Comparison of ENCODE assay signal across 26 mouse cellular contexts in the genomic region with DNA sequence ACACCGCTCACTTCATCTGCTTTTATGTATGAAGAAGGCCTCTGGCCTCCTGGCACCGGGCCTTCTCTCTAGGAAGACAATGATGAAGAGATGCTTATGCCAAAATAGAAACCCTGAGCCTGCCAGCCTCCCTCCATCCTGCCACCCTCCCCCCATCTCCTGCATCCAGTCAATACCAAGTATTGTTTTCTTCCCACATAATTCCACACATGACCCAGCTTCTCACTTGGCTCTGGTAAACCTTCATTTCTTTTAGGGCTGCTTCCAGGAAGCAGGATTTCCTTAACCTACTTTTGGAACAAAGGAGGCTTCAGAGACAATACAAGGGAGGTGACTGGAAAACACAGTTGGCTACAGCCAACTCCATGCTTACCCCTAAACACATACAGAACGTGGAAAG. TPM values are rescaled to one million over a fixed set of nuclear protein-coding genes. Genes with fewer than 3 reads are reported as not detected.
DNase-seq lines count a peak whose midpoint lies in the region; ATAC-seq and TF ChIP-seq lines count a peak whose summit lies in the region.
"Had no signal": no experiment of that assay in that cellular context is flagged by ENCODE, and none has a peak within 500 bp of the region (broad histone marks: within the 10 kb centered on the region; RNA-seq: fewer than 3 reads in every experiment).

A gene (minus strand): TSS at position 21 of the 400 bp plus-strand sequence.

- H3K4me1 ChIP-seq in heart, embryonic 10.5 days: 0 out of 2 replicates have a peak, but pooled peaks cover 3% of the 10 kb centered on the region
- H3K4me1 ChIP-seq in limb, embryonic 11.5 days (ENCODE audit: control insufficient read depth, insufficient read depth, low read length): no peaks in the 10 kb centered on the region
- H3K4me1 ChIP-seq in limb, embryonic 10.5 days: peaks cover 7% of the 10 kb centered on the region; the same call in 1 of the 2 replicates
- peaks cover 14% of the 10 kb centered on the region for H3K4me1 ChIP-seq in bone marrow macrophage, adult 2 months (ENCODE audit: control insufficient read depth, insufficient read depth, low read length)
- H3K4me1 ChIP-seq: embryonic facial prominence, embryonic 12.5 days; forebrain, embryonic 13.5 days; heart, embryonic 15.5 days; hindbrain, embryonic 13.5 days had no signal

- no peak within 1 kb of the TSS for H3K27ac ChIP-seq in heart, embryonic 10.5 days
- H3K27ac ChIP-seq in limb, embryonic 11.5 days (replicated peaks; ENCODE audit: low read depth, low read length): 0 out of 2 replicates have a peak within 1 kb of the TSS, but pooled peaks have one; percentile 26
- H3K27ac ChIP-seq in limb, embryonic 10.5 days: no peak within 1 kb of the TSS
- H3K27ac ChIP-seq in bone marrow macrophage, adult 2 months (ENCODE audit: insufficient read depth, low read depth, low read length): peak within 1 kb of the TSS; percentile 94
- H3K27ac ChIP-seq: embryonic facial prominence, embryonic 12.5 days; forebrain, embryonic 13.5 days; heart, embryonic 15.5 days; hindbrain, embryonic 13.5 days had no signal

- H3K4me3 ChIP-seq in heart, embryonic 10.5 days: no peak within 1 kb of the TSS
- no peak within 1 kb of the TSS for H3K4me3 ChIP-seq in limb, embryonic 11.5 days (ENCODE audit: low read depth, low read length)
- no peak within 1 kb of the TSS for H3K4me3 ChIP-seq in limb, embryonic 10.5 days
- H3K4me3 ChIP-seq in bone marrow macrophage, adult 2 months (ENCODE audit: insufficient read depth, low read length): no peak within 1 kb of the TSS
- H3K4me3 ChIP-seq: embryonic facial prominence, embryonic 12.5 days; erythroblast, embryonic 14.5 days; forebrain, embryonic 13.5 days; heart, embryonic 15.5 days; hindbrain, embryonic 13.5 days had no signal

- no peak for TF ChIP-seq CTCF in bone marrow macrophage, adult 2 months (IDR thresholded peaks at IDR 0.05; ENCODE audit: low read depth, low read length)

- no peaks in the 10 kb centered on the region for H3K36me3 ChIP-seq in heart, embryonic 10.5 days
- H3K36me3 ChIP-seq in limb, embryonic 11.5 days (ENCODE audit: control insufficient read depth, insufficient read depth, low read length): no peaks in the 10 kb centered on the region
- no peaks in the 10 kb centered on the region for H3K36me3 ChIP-seq in limb, embryonic 10.5 days
- H3K36me3 ChIP-seq: embryonic facial prominence, embryonic 12.5 days; heart, embryonic 15.5 days; hindbrain, embryonic 13.5 days had no signal

- H3K9ac ChIP-seq in limb, embryonic 11.5 days (ENCODE audit: low read length): no peak within 1 kb of the TSS
- H3K9ac ChIP-seq: embryonic facial prominence, embryonic 12.5 days; forebrain, embryonic 13.5 days; heart, embryonic 15.5 days; hindbrain, embryonic 13.5 days had no signal

- no peak within 1 kb of the TSS for H3K4me2 ChIP-seq in limb, embryonic 11.5 days (ENCODE audit: low read depth, severe bottlenecking)
- H3K4me2 ChIP-seq: embryonic facial prominence, embryonic 12.5 days; forebrain, embryonic 13.5 days; heart, embryonic 15.5 days; hindbrain, embryonic 13.5 days; midbrain, embryonic 11.5 days had no signal

- H3K27me3 ChIP-seq in heart, embryonic 10.5 days (ENCODE audit: insufficient read depth, poor library complexity, severe bottlenecking): no peaks in the 10 kb centered on the region; the same call in 1 of the 2 replicates
- no peaks in the 10 kb centered on the region for H3K27me3 ChIP-seq in limb, embryonic 11.5 days (ENCODE audit: control insufficient read depth, insufficient read depth, low read length)
- H3K27me3 ChIP-seq in limb, embryonic 10.5 days (ENCODE audit: low read depth, poor library complexity, severe bottlenecking): no peaks in the 10 kb centered on the region
- H3K27me3 ChIP-seq: embryonic facial prominence, embryonic 12.5 days; forebrain, embryonic 13.5 days; hindbrain, embryonic 13.5 days had no signal

- ATAC-seq in limb, embryonic 11.5 days (ENCODE audit: insufficient number of reproducible peaks, low FRiP score, low TSS enrichment, low read depth): no peak
- ATAC-seq: forebrain, embryonic 13.5 days; inflammation-experienced regulatory T-cells, adult 6 months had no signal

- TF ChIP-seq POLR2A in bone marrow macrophage, adult 2 months (IDR thresholded peaks at IDR 0.05; ENCODE audit: borderline replicate concordance, low read depth, low read length): no peak

- H3K9me3 ChIP-seq in heart, embryonic 10.5 days: no peaks in the 10 kb centered on the region
- H3K9me3 ChIP-seq in limb, embryonic 11.5 days (ENCODE audit: control insufficient read depth, low read length): no peaks in the 10 kb centered on the region
- no peaks in the 10 kb centered on the region for H3K9me3 ChIP-seq in limb, embryonic 10.5 days (replicated peaks)
- H3K9me3 ChIP-seq: embryonic facial prominence, embryonic 12.5 days; forebrain, embryonic 13.5 days; heart, embryonic 15.5 days; hindbrain, embryonic 13.5 days had no signal

- DNase-seq in heart, adult 8-10 months (ENCODE audit: low spot score): peak; percentile 64
- no peak for DNase-seq in heart, embryonic 10.5 days (ENCODE audit: low spot score)
- DNase-seq in limb, embryonic 11.5 days (ENCODE audit: low spot score): no peak
- no peak for DNase-seq in limb, embryonic 10.5 days (ENCODE audit: low spot score)
- peak; percentile 17 for DNase-seq in lung, postnatal 14 days
- DNase-seq in spleen, adult 18-20 months: no peak
- DNase-seq: cerebellum, adult 9-11 months; gastrocnemius, postnatal 25 days; right cerebral cortex, postnatal 4 days; thymus, postnatal 14 days had no signal

- WGBS in heart, embryonic 10.5 days: 53% methylated on average over 3 of the region's 3 CpGs
- 72% methylated on average over 3 of the region's 3 CpGs for WGBS in limb, embryonic 11.5 days
- 67% methylated on average over 3 of the region's 3 CpGs for WGBS in limb, embryonic 10.5 days

RNA-seq across cellular contexts. Expression of the gene that starts here (rescaled TPM):
- not detected for total RNA-seq in heart, adult 8-10 months (2022)
- not detected in 2 replicates for polyA plus RNA-seq in heart, embryonic 10.5 days (2016; fragmentation: Nextera tagmentation; extraction: Ambion mirVana)
- 0.34 TPM in 1 of 2 replicates, not detected in the other for polyA plus RNA-seq in limb, embryonic 11.5 days (2014; fragmentation: Nextera tagmentation; extraction: Ambion mirVana)
- 0.25 and 0.67 TPM in 2 replicates for polyA plus RNA-seq in limb, embryonic 10.5 days (2016; fragmentation: Nextera tagmentation; extraction: Ambion mirVana)
- not detected in 2 replicates for polyA plus RNA-seq in bone marrow macrophage, adult 2 months (2012; ENCODE audit: insufficient read depth, insufficient read length, missing spikeins)
- total RNA-seq: adrenal gland, adult 18-20 months; gastrocnemius, postnatal 25 days; layer of hippocampus, adult 8-10 months; left cerebral cortex, postnatal 36 days; liver, adult 2 months; monocyte, adult 5-6 weeks had no signal
- polyA plus RNA-seq: C2C12; cortical plate, adult 2 months; embryonic facial prominence, embryonic 12.5 days; erythroblast, embryonic 14.5 days; forebrain, embryonic 13.5 days; heart, embryonic 15.5 days; hindbrain, embryonic 13.5 days; inflammation-experienced regulatory T-cells, adult 6 months; liver, adult 2 months; midbrain, embryonic 11.5 days; neural tube, embryonic 11.5 days had no signal

Comparison
In these comparisons a context has a peak if more than half of its experiments do, and no peak if none do; other contexts are left out.
1. H3K27ac ChIP-seq: peak in limb, embryonic 11.5 days (single experiment) and bone marrow macrophage, adult 2 months (single experiment); none in heart, embryonic 10.5 days (single experiment) and limb, embryonic 10.5 days (single experiment).
2. Peak in DNase-seq in heart, adult 8-10 months; RNA of the gene not detected or under 1 TPM.